Mouse (Mus musculus) frontal cortex, adult (tissue): Measurements from ENCODE around the gene Rpl5.
"Not testable (repeated sequence)": the region's sequence is repeated elsewhere in the genome, so short reads cannot be mapped to it uniquely, and the experiment has no call there.

ENCODE experiments used
- ATAC-seq: cut with Nextera tagmentation; 2 replicates; pipeline ENCODE4 v1.9.2; 2017; ENCODE audit warnings: mild to moderate bottlenecking, moderate library complexity, mixed read lengths; ENCODE audit not compliant: low TSS enrichment

Gene Rpl5

GRCm38 (mm10) chr5:107900206-107901013, at the start of gene Rpl5:
Rpl5 (plus strand) TSS chr5:107900502.
- peak; percentile 92 for ATAC-seq

- peak; percentile 57; the same call in 1 of the 2 replicates for ATAC-seq
Observed at GRCm38 (mm10) chr5:107853807-107854206, 46.5 kb upstream of the Rpl5 start.

DNA sequence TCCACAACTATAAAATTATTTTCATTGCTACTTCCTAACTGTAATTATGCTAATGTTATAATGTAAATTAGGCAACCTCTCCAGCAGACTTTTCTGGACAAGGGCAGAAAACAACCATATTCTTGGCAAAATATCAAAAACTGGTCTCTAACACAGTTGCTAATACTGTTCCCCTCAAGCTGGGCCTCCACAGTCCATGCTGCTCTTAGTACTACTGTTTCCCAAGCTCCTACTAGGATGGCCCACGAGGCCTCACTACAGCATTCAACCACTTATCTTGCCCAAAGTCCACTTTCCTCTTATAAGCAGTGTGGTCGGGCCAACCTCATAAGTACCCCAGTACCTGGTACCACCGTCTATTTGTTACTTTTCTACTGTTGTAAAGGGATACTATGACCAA, 45.7 kb upstream of the Rpl5 start:
- no peak for ATAC-seq

GRCm38 (mm10) chr5:107855546-107855945, 44.8 kb upstream of the Rpl5 start:
- no peak for ATAC-seq

DNA sequence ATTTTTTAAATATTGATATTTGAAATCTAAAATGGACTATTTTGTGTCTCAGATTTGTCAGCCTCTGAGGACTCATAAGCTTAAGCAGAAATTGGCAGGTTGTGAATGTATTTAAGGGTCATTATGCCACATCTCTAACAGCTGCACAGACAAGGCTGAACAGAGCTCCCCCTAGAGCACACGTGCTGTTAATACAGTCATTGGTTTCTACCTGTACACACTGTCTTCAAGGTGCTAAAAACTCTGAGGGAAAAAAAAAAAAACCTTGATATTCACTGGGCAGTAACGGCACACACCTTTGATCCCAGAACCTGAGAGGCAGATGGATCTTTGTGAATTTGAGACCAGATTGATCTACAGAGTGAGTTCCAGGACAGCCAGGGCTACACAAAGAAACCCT, 41.3 kb upstream of the Rpl5 start:
- ATAC-seq = no peak

DNA sequence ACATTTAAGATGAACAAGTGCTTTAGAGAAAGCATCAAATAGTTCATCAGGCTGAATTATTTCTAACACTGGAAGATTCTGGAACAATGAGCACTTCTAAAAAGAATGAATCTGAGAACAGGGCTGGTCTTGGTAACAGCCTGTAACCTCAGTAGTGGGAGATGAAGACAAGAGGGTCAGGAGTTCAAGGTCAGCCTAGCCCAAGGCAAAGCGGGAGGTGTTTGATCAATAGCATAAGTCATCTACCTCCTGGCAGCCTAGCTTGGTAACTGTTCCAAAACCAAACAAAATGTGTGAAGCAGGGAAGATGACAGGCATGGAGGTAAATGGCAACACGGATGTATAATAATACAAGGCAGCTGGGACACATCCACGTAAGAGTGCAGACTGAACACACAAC, 36.3 kb upstream of the Rpl5 start:
- ATAC-seq = no peak

DNA sequence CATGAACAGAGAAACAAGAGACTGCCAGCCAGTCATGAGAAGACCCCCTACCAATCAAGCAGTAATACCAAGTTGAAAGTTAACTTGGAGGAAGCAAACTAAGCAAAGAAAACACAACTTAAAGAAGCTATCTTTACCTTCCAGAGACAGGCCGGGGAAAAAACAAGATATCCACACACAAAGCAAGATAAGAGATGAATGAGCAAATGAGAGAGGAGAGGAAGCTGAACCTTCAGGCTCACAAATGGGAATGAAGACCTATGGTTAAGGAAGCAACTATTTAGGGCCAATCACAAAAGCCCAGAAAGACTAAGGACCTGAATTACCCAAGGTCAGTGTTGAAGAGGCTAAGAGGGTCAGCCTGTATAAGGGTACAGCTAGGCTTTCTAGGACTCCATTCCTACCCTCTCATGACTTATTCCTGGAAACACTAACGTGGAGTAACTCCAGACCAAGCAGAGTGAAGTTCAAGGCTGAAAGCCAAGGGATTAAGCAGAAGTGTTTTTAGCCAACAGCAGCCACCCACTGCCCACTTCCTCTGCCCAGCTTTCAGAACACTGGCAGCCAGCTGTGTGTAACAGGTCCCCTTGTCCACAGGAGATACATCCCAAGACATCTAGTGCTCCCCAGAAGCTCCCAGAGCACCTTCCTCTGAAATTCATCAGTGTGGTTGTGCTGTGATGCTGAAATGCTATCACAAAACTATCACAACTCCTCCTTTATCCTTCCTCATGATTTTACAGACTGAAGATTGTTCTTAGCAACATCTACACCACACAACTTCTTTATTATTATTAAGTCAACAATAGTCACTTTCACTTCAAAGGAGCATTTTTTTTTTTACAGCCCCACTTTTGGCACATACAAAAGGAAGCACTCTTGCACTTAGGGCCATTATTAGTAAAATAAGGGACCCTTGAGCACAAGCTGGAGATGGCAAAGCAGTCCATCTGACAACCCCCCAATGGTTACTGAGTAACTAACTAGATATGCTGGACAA, 33.9 kb upstream of the Rpl5 start:
- no peak for ATAC-seq

DNA sequence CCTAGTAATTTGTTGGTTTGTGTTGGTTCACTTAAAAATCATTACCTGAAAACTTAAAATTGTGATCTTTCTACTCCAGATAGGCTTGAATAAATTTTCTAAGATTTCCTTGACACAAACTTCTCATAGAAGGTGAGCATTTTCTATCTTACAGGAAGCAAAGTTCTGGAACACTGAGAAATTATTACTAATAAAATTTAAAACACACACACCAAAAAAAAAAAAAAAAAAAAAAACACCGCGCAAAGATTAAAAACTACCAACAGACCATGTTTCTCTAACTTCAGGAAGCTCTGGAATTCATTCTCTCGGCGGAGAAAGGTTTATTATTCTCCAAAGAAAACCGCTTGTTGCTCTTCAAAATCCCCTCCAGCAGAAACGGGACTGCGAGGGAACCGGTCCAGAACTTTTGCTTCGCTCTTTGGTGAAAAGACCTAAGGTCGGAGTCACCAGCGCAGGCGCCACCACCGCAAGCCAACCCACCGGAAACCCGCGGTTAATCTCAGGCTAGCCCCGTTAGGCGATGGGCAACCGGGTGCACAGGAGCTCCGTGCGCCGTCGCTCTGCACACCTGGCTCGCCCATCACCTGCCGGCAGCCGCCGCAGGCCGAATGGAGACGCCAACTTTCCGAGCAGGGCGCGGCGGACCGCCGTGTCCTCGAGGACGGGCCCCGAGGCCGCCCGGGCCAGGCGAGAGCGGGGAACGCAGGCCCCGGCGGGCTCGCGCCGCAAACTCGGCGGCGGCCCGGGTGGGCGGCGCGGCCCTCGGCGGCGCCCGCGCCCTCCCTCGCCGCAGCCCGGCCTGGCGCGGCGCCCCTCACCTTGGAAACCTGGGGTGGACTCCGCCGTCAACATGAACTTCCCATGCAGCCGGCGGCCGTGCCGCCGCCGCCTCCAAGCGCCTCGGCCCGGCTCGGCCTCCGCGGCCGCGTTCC, 32.1 kb upstream of the Rpl5 start:
- ATAC-seq = peak; percentile 38

- ATAC-seq = peak; percentile 85
Observed at GRCm38 (mm10) chr5:107868905-107869424, 31.3 kb upstream of the Rpl5 start.

DNA sequence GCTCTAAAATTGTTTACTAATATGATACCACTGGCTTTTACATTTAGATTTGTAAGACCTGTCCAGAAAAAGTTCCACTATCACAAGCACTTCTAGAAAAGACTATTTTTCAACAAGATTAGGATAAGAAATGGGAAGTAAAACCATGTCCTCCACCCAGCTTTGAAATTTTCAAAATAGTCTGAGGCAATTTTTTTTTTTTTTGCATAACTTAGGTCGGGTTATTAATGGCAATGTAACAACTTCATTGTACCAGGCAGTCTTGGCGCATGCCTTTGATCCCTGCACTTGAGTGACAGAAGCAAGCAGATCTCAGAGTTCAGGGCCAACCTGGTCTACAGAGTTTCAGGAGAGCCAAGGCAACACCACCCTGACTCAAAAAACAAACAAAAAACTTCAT, 30.6 kb upstream of the Rpl5 start:
- no peak for ATAC-seq

GRCm38 (mm10) chr5:107873330-107873729, 27.0 kb upstream of the Rpl5 start:
- no peak for ATAC-seq

DNA sequence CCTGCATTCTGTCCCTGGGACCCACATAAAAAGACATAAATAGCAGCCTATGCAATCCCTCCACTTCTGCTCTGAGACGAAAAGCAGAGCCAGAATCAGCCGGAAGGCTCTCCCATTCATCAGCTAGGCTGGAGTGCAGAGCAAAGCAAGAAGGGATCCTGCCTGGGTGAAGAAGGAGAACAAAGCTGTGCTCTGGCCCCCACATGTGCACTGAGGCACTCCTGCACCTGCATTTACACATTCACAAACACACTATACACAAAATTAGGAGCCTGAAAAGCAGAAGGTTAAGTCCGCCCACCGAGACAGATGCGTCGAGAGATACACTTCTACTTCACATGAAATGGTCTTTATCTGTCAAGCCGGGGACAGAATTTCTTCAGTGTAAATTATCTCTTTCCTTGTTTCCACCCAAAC, 26.4 kb upstream of the Rpl5 start:
- ATAC-seq = peak; percentile 75

DNA sequence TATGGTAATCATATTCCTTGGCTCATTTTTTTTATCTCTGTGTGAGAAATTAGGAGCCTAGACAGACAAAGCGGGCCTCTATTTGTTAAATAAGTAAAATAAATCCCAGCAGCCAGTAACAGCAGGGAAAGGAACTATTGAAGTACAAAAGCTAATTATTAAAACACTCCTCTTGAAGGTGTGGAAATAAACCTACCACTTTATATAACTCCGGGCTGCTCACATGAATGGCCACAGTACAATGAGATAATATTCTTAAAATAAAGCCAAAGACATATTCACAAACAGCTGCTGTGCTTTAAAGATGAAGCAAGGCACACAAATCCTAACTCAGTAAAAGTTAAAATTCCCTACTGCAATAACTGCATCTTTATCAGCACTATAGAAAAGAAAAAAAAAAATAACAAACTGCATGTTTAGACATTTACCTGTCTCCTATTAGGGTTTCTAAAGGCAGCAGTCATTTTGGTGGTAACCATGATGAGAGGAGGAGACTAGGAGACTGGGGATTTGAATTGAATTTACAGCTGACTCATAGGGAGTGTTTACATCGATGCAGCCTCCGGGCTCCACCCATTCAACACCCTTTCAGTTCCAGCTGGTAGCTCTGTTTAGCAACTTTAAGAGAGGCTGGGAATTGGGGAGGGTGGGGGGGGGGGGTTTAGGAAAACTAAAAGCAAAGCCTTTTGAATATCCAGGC, 25.6 kb upstream of the Rpl5 start, which contains the start of gene Evi5:
Evi5 (minus strand) TSS at position 547 of the 700 bp plus-strand sequence.
- peak; percentile 81 for ATAC-seq

GRCm38 (mm10) chr5:107875261-107875611, 25.1 kb upstream of the Rpl5 start:
- no peak for ATAC-seq

DNA sequence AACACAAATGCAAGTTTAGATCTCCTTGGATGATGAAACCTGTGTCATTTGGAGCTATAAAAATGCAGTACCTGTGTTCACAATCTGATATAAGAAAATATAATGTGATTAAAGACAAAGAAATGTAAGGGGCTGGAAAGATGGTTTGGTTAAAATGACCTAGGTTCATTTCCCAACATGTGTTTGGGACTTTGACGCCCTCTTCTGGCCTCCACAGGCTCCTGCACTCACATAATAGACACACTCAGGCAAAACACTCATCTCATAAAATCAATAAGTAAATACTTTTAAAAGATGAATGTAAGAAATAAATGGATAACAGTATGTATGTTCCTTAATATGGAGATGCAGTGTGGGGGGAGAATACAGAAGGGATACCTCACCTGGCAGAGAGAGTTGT, 23.2 kb upstream of the Rpl5 start:
- ATAC-seq = no peak

DNA sequence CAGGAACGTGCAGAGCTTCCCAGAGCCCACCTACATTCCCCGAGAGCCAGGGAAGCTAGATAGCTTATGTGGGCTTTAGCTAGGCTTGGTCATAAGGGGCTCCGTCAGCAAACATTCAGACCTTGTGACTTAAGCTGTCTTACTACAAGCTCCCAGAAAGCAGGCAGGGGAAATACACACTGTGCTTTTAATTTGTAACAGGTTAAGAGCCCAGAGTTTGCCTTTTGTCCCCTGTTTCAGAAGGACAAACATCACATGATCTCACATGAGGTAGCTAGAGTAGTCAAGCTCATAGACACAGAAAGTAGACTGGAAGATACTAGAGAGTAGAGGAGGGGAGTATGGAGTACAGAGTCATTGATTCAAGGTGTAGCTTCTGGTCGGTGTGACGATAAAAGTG, 19.6 kb upstream of the Rpl5 start:
- no peak for ATAC-seq

DNA sequence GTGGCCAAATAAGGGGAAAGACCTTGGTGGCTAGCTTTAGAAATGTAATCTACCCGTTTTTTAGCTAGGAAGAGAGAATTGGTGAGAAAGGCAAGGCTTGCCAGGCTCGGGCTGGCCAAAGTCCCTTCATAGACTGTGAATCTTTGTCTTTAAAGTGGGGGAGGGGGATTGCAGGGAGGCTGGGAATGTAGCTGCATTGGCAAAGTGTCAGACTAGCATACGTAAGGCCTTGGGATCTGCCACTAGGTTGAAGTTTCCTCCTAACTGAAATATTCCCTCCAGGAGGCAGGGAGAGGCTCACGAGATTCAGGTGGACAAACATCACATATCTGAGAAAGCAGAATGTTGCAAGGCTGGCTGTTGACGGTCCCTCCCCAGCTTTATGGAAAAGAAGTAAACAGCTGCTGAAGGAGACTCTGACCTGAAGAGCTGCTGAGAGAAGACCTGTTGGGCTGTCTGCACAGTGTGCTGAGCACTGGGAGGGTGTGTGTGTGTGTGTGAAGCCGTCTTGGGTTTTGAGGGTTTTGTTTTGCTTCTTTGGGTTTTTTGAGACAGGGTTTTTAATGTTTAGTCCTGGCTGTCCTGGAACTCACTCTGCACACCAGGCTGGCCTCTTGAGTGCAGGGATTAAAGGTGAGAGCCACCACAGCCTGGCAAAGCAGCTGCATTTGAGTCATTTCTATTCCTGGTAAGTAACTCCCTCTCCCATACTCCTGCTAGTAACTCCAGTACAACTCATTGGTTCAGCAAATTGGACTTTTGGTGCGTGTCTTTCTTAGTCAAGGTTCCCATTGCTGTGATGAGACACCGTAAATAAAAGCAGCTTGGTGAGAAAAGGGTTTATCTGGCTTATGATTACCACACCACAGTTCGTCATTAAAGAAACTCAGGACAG, 10.1 kb upstream of the Rpl5 start:
- ATAC-seq = no peak

- not testable (repeated sequence) for ATAC-seq
Observed at GRCm38 (mm10) chr5:107891515-107891914, 8.8 kb upstream of the Rpl5 start.

GRCm38 (mm10) chr5:107894676-107895075, 5.6 kb upstream of the Rpl5 start:
- ATAC-seq = no peak

- ATAC-seq = peak; percentile 66
Observed at GRCm38 (mm10) chr5:107896265-107896664, 4.0 kb upstream of the Rpl5 start.
